Mouse (Mus musculus): Measurements from ENCODE around the gene Nosip. TPM values are rescaled to one million over a fixed set of nuclear protein-coding genes. Genes with fewer than 3 reads are reported as not detected.
"Not testable (repeated sequence)": the region's sequence is repeated elsewhere in the genome, so short reads cannot be mapped to it uniquely, and the experiment has no call there.

Nosip gene
- polyA plus RNA-seq, 1 experiment from 2014 or later: 75.1 TPM

DNA sequence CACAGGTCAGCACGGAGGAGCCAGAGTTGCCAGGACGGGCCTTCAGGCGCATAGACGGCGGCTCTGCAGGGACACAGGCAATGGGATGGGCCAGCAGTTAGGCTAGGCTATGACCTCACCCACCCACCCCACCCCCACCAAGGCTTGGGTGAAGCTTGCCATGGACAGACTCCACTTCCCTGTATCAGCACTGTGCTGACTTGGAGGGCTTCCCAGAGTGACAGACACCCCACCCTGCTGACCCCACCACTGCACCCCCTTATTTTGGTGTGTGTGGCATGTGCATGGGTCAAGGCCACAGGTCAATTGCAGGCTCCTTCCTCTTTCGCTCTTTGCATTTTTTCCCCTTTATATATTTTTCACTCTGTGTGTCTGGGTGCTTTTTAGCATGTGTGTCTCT, 33.1 kb downstream of the Nosip start:
- Histone ChIP-seq H3K27me3 (no peaks in the 10 kb centered on the region), H3K9ac (no peak overlapping the region), H3K4me1 (peaks cover 23% of the 10 kb centered on the region), H3K9me3 (no peaks in the 10 kb centered on the region), H3K36me3 (no peaks in the 10 kb centered on the region), H3K4me2 (no peak overlapping the region), H3K4me3 (no peak overlapping the region), H3K27ac (no peak overlapping the region)
- 82% methylated on average over 6 of the region's 6 CpGs for WGBS
- ATAC-seq (ENCODE audit: borderline replicate concordance, extremely low read depth, low FRiP score, low TSS enrichment): no peak

DNA sequence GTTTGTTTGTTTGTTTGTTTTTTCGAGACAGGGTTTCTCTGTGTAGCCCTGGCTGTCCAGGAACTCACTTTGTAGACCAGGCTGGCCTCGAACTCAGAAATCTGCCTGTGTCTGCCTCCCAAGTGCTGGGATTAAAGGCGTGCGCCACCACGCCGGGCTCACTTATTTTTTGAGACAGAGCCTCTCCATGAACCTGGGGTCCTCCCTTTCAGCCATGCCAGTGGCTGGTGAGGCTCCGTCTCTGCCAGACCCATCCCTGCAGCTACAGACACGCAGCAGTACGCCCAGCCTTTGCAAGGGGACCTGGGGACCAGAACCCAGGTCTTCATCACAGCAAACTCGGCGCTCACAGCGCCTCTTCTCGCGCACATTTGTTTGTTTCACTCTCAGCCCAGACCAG, 33.7 kb downstream of the Nosip start:
- not testable (repeated sequence) for H3K4me3 ChIP-seq; H3K36me3 ChIP-seq; H3K4me2 ChIP-seq; H3K27me3 ChIP-seq; H3K9ac ChIP-seq; H3K27ac ChIP-seq; ATAC-seq (ENCODE audit: borderline replicate concordance, extremely low read depth, low FRiP score, low TSS enrichment); H3K9me3 ChIP-seq
- H3K4me1 ChIP-seq: peaks cover 22% of the 10 kb centered on the region
- WGBS: 89% methylated on average over 14 of the region's 14 CpGs

DNA sequence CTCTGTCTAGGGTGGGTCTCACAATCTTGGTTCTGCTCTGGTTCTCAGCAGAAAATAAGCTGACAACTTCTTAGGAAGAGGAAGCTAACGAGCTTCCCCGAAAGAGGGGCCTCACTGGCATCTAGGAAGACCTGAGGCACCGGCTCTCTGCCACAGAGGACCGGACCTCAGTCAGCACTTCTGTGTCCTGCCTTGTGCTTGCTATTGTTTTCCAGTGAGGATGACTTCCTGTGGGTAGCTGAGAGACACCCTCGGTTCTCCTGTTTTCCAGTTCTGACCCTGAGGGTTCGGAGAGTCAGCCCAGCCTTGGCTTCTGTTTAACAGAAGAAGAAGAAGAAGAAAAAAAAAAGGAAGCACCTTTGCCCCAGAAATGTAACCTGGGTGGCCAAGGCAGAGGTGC, 35.2 kb downstream of the Nosip start:
- Histone ChIP-seq H3K4me2 (no peak overlapping the region), H3K9me3 (no peaks in the 10 kb centered on the region), H3K4me3 (no peak overlapping the region), H3K27ac (peak overlapping the region; percentile 15; the same call in 1 of the 2 replicates), H3K9ac (no peak overlapping the region), H3K4me1 (peaks cover 25% of the 10 kb centered on the region), H3K27me3 (no peaks in the 10 kb centered on the region), H3K36me3 (no peaks in the 10 kb centered on the region)
- no peak for ATAC-seq (ENCODE audit: borderline replicate concordance, extremely low read depth, low FRiP score, low TSS enrichment)
- WGBS: 57% methylated on average over 6 of the region's 6 CpGs

DNA sequence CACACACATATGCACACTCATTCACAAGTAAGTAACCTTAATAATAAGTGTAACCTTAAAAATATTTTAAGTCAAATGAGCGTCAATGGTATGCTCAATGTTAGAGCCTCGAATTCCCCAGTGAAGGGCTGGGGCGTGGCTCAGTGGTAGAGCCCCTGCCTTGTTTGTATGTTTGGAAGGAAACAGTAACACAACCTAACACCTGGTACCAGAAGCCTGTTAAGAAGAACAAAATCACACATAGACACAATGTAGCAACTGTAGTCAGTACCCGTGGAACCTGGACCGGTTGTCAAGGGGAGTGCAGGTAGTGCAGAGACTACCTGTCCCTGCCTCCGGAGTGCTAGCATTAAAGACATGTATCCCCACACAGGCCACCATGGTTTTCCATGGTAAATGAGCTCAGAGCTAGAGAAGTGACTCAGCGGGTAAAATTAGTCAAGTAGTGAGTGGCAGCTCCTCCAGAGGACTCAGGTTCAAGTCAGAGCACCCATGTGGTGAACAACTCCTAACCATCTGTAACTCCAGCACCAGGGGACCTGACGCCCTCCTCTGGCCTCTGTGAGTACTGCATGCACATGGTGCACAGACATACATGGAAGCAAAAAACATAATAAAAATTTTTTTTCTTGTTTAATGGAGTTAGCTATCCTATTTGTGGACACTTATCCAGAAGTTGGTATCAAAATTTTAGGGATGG, 36.5 kb downstream of the Nosip start:
- 84% methylated on average over 8 of the region's 8 CpGs for WGBS
- Histone ChIP-seq H3K4me1 (peaks cover 27% of the 10 kb centered on the region), H3K4me2 (no peak overlapping the region), H3K36me3 (no peaks in the 10 kb centered on the region), H3K27ac (no peak overlapping the region), H3K27me3 (no peaks in the 10 kb centered on the region), H3K9ac (no peak overlapping the region), H3K9me3 (no peaks in the 10 kb centered on the region), H3K4me3 (no peak overlapping the region)
- no peak for ATAC-seq (ENCODE audit: borderline replicate concordance, extremely low read depth, low FRiP score, low TSS enrichment)

DNA sequence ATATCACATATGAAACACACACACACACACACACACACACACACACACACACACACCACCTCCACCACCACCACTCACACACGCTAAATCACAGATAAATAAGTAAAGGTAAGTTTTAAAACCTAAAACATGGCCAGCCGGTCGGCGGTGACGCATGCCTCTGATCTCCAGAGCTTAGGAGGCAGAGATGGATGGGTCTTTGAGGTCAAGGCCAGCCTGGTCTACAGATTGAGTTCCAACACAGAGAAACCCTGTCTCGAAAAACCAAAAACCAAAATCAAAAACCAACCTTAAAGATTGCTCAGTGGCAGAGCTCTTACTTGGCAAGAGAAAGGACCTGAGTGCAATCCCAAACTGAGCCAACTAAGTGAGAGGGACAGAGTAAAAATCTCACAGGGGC, 37.8 kb downstream of the Nosip start:
- H3K9ac ChIP-seq: no peak overlapping the region
- H3K36me3 ChIP-seq: no peaks in the 10 kb centered on the region
- H3K9me3 ChIP-seq: no peaks in the 10 kb centered on the region
- no peak overlapping the region for H3K27ac ChIP-seq
- 78% methylated on average over 6 of the region's 6 CpGs for WGBS
- no peak overlapping the region for H3K4me2 ChIP-seq
- no peak for ATAC-seq (ENCODE audit: borderline replicate concordance, extremely low read depth, low FRiP score, low TSS enrichment)
- H3K4me1 ChIP-seq: peaks cover 34% of the 10 kb centered on the region
- H3K27me3 ChIP-seq: no peaks in the 10 kb centered on the region
- H3K4me3 ChIP-seq: no peak overlapping the region

DNA sequence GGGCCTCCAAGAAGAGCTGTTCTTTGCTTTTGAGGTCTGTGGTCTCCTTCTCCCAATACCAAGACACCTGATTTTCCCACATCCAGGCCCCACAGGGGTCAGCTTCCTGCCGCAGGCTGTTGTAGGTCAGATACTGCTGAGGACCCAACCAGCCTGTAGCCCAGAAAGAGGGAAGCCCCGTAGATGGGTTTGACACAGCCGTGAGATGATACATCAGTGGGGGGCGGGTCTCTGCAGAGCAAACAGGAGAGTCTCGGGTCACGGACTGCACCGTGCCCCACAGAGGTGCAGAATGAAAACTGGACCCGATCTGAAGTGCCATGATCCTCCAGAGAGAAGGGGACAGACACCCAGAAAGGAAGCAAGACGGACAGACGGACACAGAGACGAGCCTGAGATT, 40.2 kb downstream of the Nosip start:
- H3K27ac ChIP-seq: no peak overlapping the region
- no peaks in the 10 kb centered on the region for H3K27me3 ChIP-seq
- H3K36me3 ChIP-seq: no peaks in the 10 kb centered on the region
- no peaks in the 10 kb centered on the region for H3K9me3 ChIP-seq
- H3K4me3 ChIP-seq: peak overlapping the region; percentile 46
- peak overlapping the region; percentile 63 for H3K4me2 ChIP-seq
- ATAC-seq (ENCODE audit: borderline replicate concordance, extremely low read depth, low FRiP score, low TSS enrichment): no peak
- WGBS: 72% methylated on average over 11 of the region's 11 CpGs
- no peak overlapping the region for H3K9ac ChIP-seq
- H3K4me1 ChIP-seq: peaks cover 34% of the 10 kb centered on the region

DNA sequence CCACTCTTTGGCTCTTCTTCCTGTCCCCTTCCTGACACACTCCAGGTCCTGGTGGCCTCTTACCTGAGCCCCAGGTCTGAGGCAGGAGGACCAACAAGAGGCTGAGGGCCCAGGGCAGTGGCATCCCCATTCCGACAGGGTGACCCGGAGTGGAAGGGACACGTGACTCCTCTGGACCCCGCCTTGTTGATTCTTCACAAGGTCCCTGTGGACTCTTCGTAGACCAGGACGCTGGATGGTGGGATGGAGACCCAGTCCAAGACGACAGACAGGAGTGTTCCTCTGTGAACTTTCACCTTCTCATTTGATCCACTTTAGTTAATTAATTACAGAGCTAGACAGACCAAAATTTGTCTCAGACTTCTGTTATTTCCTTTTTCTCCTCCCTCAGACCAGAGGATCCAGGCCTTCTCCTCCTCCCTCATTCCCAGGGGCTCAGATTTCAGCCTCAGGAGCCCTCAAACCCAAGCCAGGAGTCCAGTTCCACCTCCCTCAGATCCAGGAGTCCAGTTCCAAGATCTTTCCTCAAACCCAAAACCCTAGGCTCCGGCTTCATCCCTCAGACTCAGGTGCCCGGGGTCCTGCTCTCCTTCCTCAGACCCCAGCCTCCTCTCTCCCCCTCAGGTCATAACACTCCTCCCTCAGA, 40.8 kb downstream of the Nosip start:
- Histone ChIP-seq H3K4me3 (peak overlapping the region; percentile 46), H3K4me1 (peaks cover 34% of the 10 kb centered on the region), H3K9ac (peak overlapping the region; percentile 47), H3K36me3 (no peaks in the 10 kb centered on the region), H3K27me3 (no peaks in the 10 kb centered on the region), H3K9me3 (no peaks in the 10 kb centered on the region), H3K27ac (peak overlapping the region; percentile 93), H3K4me2 (peak overlapping the region; percentile 63)
- ATAC-seq (ENCODE audit: borderline replicate concordance, extremely low read depth, low FRiP score, low TSS enrichment): no peak
- 47% methylated on average over 9 of the region's 9 CpGs for WGBS

DNA sequence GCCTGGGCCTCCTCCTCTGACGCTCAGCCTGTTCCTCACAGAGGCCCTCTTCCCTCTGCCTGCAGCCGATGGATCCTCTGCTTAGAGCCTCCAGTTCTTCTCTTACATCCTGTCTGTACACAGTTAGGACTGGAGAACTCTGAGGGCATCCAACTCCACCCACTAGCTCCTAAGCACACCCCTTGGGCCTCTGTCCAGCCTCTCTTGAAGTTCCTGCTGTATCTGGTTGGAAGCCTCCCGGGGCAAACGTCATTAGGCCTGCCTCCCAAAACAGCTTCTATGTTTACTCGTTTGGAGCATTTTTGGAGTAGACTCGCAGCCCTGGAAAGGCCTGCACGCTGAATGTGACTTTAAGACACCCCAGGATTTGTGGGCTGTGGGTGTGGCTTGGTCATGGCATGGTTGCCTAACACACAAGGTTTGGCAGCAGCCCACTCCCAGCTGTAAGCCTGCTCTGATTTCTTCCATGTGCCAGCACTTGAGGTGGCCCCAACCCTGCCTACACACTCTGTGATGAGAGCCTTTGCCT, 41.5 kb downstream of the Nosip start, which contains the start of gene Fcgrt:
TSS of gene Fcgrt (minus strand) at position 200 of the 529 bp plus-strand sequence.
- 20% methylated on average over 7 of the region's 7 CpGs for WGBS
- peak; percentile 98 for ATAC-seq (ENCODE audit: borderline replicate concordance, extremely low read depth, low FRiP score, low TSS enrichment)
- H3K27ac ChIP-seq: peak within 1 kb of the TSS; percentile 93

DNA sequence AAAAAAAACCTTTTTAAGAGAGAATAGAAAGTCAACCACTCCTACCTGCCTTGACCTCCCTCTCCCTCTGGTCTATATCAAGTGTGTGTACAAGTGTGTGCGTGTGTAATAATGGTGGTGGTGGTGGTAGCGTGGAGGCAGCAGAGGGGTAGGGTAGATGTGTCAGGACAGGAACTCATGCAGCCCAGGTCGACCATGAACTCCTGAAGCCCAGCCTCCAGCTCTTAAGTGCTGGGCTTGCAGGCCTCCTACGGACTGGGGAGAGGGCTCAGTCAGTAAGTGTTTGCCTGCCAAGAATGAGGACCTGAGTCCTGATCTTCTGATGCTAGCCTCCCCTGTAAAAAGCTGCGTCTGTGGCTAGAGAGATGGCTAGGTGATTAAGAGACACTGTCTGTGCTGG, 42.7 kb downstream of the Nosip start:
- H3K4me3 ChIP-seq: no peak overlapping the region
- no peak for ATAC-seq (ENCODE audit: borderline replicate concordance, extremely low read depth, low FRiP score, low TSS enrichment)
- WGBS: 77% methylated on average over 5 of the region's 5 CpGs
- H3K9me3 ChIP-seq: no peaks in the 10 kb centered on the region
- no peak overlapping the region for H3K27ac ChIP-seq
- peaks cover 34% of the 10 kb centered on the region for H3K4me1 ChIP-seq
- no peak overlapping the region for H3K4me2 ChIP-seq
- H3K36me3 ChIP-seq: no peaks in the 10 kb centered on the region
- no peaks in the 10 kb centered on the region for H3K27me3 ChIP-seq
- no peak overlapping the region for H3K9ac ChIP-seq

More for the DNA sequence above, 41.5 kb downstream of the Nosip start, which contains the start of gene Fcgrt:
- Histone ChIP-seq H3K9me3 (no peaks in the 10 kb centered on the region), H3K4me2 (peak within 1 kb of the TSS; percentile 63), H3K4me1 (peaks cover 34% of the 10 kb centered on the region), H3K27me3 (no peaks in the 10 kb centered on the region), H3K36me3 (no peaks in the 10 kb centered on the region), H3K4me3 (peak within 1 kb of the TSS; percentile 46), H3K9ac (peak within 1 kb of the TSS; percentile 47)

DNA sequence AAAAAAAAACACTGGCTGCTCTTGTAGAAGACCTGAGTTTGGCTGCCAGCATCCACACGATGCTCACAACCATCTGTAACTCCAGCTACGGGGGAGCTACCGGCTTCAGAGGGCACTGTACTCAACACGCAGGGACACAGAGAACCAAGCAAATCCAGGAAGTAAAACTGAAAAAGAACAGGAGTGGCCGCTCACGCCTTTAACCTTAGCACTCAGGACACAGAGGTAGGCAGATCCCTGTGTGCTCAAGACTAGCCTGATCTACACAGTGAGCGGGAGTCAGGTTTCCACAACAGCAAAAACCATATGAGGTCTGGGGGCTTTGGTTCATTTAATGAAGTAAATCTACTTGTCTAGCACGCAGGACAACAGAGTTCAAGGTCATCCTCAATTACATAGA, 43.3 kb downstream of the Nosip start:
- no peak overlapping the region for H3K27ac ChIP-seq
- no peak overlapping the region for H3K4me2 ChIP-seq
- peaks cover 32% of the 10 kb centered on the region for H3K4me1 ChIP-seq
- H3K27me3 ChIP-seq: no peaks in the 10 kb centered on the region
- 78% methylated on average over 8 of the region's 8 CpGs for WGBS
- ATAC-seq (ENCODE audit: borderline replicate concordance, extremely low read depth, low FRiP score, low TSS enrichment): no peak
- H3K36me3 ChIP-seq: no peaks in the 10 kb centered on the region
- H3K9ac ChIP-seq: no peak overlapping the region
- no peaks in the 10 kb centered on the region for H3K9me3 ChIP-seq
- no peak overlapping the region for H3K4me3 ChIP-seq

DNA sequence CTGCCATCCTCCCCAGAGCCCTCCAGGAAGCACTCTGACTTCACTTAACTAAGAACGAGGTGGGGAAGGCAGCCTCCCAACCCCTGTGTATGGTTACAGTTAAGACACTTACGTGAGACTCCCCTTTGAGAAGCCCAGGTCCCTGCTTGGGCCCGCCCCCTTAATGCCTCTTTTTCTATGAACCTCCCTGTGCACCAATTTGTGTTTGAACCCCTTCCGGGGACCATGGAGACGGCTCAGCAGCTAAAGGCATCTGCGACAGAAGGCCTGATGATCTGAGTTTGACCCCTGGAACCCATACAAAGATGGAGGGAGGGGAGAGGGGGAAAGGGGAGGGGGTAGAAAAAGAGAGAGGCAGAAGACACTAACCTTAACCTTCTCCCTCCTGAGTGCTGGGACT, 44.2 kb downstream of the Nosip start:
- Histone ChIP-seq H3K27ac (no peak overlapping the region), H3K27me3 (no peaks in the 10 kb centered on the region), H3K4me3 (no peak overlapping the region), H3K9me3 (no peaks in the 10 kb centered on the region), H3K9ac (no peak overlapping the region), H3K4me1 (peaks cover 28% of the 10 kb centered on the region), H3K4me2 (no peak overlapping the region), H3K36me3 (no peaks in the 10 kb centered on the region)
- ATAC-seq (ENCODE audit: borderline replicate concordance, extremely low read depth, low FRiP score, low TSS enrichment): no peak
- WGBS: 45% methylated on average over 6 of the region's 6 CpGs

DNA sequence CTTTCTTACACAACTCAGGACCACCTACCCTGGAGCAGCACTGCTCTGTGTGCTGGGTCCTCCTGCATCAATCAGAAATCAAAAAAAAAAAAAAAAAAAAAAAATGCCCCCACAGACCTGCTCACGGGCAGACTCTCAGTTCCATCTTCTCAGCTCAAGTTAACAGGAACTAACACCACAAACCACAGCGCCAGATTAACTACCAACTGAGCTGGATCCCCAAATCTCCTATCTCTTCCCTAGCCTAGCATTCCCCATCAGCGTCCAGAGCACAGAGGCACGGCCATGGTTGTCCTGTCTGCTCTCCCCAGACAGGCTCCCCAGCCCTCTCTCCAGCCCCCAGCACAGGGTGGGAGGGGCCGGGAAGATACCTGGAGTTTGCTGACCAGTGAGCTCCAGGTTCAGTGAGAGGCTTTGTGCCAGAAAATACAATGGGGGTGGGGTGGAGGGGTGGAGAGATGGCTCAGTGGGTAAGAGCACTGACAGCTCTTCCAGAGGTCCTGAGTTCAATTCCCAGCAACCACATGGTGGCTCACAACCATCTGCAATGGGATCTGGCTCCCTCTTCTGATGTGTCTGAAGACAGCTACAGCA, 44.9 kb downstream of the Nosip start:
- no peak for ATAC-seq (ENCODE audit: borderline replicate concordance, extremely low read depth, low FRiP score, low TSS enrichment)

More for the DNA sequence above, 44.9 kb downstream of the Nosip start:
- H3K27ac ChIP-seq: no peak overlapping the region
- no peak overlapping the region for H3K4me2 ChIP-seq
- H3K36me3 ChIP-seq: no peaks in the 10 kb centered on the region
- WGBS: 42% methylated on average over 5 of the region's 5 CpGs
- H3K4me1 ChIP-seq: peaks cover 21% of the 10 kb centered on the region
- no peaks in the 10 kb centered on the region for H3K27me3 ChIP-seq
- H3K4me3 ChIP-seq: no peak overlapping the region
- no peak overlapping the region for H3K9ac ChIP-seq
- H3K9me3 ChIP-seq: no peaks in the 10 kb centered on the region
